In the genomic region with DNA sequence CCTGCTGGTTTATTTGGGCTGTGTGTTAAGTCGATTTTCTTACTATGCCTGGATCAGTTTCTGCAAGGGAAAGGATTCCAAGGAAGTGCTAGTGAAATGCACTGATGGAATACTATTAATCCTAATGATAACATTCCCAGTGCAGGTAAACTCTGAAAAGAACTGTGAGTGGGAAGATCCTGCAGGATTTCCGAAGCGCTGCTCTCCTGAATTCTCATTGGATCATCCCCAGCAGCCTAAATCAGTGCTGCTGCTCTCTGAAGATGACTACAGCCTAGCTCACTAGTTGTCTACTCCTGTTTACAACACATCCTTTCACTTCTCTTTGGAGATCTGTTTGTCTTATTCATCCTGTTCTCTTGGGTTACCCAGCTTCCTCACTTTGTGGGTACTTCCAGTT, we compare ENCODE assay signal across 8 mouse cellular contexts. TPM values are rescaled to one million over a fixed set of nuclear protein-coding genes. Genes with fewer than 3 reads are reported as not detected.
DNase-seq lines count a peak whose midpoint lies in the region; ATAC-seq and TF ChIP-seq lines count a peak whose summit lies in the region.

No protein-coding gene starts in this region.

- intact Hi-C loops in heart, postnatal 25 days (cut with DNase I) = no loop called here

- H3K9ac ChIP-seq in forebrain, embryonic 13.5 days = peak overlapping the region; percentile 68
- no peak overlapping the region for H3K9ac ChIP-seq in lung, postnatal 0 days (replicated peaks; ENCODE audit: low read depth)

- H3K4me1 ChIP-seq in heart, embryonic 10.5 days = no peaks in the 10 kb centered on the region
- peaks cover 23% of the 10 kb centered on the region for H3K4me1 ChIP-seq in forebrain, embryonic 13.5 days
- H3K4me1 ChIP-seq in midbrain, embryonic 10.5 days = peaks cover 30% of the 10 kb centered on the region
- no peaks in the 10 kb centered on the region for H3K4me1 ChIP-seq in lung, postnatal 0 days (ENCODE audit: insufficient read depth, low read depth, low read length)

- no peak overlapping the region for H3K27ac ChIP-seq in heart, embryonic 10.5 days
- no peak overlapping the region for H3K27ac ChIP-seq in forebrain, embryonic 13.5 days
- no peak overlapping the region for H3K27ac ChIP-seq in midbrain, embryonic 10.5 days (replicated peaks)
- H3K27ac ChIP-seq in lung, postnatal 0 days (ENCODE audit: low read length) = no peak overlapping the region

- no peaks in the 10 kb centered on the region for H3K9me3 ChIP-seq in heart, embryonic 10.5 days
- H3K9me3 ChIP-seq in forebrain, embryonic 13.5 days (replicated peaks) = no peaks in the 10 kb centered on the region
- H3K9me3 ChIP-seq in midbrain, embryonic 10.5 days (replicated peaks) = no peaks in the 10 kb centered on the region
- H3K9me3 ChIP-seq in lung, postnatal 0 days (ENCODE audit: low read length) = no peaks in the 10 kb centered on the region

- peak overlapping the region; percentile 82 for H3K4me2 ChIP-seq in forebrain, embryonic 13.5 days
- no peak overlapping the region for H3K4me2 ChIP-seq in lung, postnatal 0 days (replicated peaks; ENCODE audit: low read depth, low read length)

- DNase-seq in heart, embryonic 10.5 days (ENCODE audit: low spot score) = no peak
- no peak for DNase-seq in heart, postnatal 25 days (ENCODE audit: low spot score)
- peak; percentile 21 for DNase-seq in R1 (ENCODE audit: low read depth, low spot score)
- no peak for DNase-seq in midbrain, embryonic 10.5 days (ENCODE audit: low spot score)
- no peak for DNase-seq in T-cell, adult 2 months (ENCODE audit: low spot score)
- DNase-seq in lung, postnatal 0 days (ENCODE audit: low spot score) = no peak
- no peak for DNase-seq in kidney, postnatal 4 days

- no peak for TF ChIP-seq CTCF in lung, postnatal 0 days (IDR thresholded peaks at IDR 0.05)

- peaks cover 42% of the 10 kb centered on the region for H3K27me3 ChIP-seq in heart, embryonic 10.5 days (ENCODE audit: insufficient read depth, poor library complexity, severe bottlenecking)
- H3K27me3 ChIP-seq in forebrain, embryonic 13.5 days = peaks cover 25% of the 10 kb centered on the region
- peaks cover 52% of the 10 kb centered on the region for H3K27me3 ChIP-seq in midbrain, embryonic 10.5 days (ENCODE audit: low read depth, poor library complexity, severe bottlenecking)
- no peaks in the 10 kb centered on the region for H3K27me3 ChIP-seq in lung, postnatal 0 days (replicated peaks; ENCODE audit: insufficient read depth, low read length)

- no peaks in the 10 kb centered on the region for H3K36me3 ChIP-seq in heart, embryonic 10.5 days
- H3K36me3 ChIP-seq in forebrain, embryonic 13.5 days (ENCODE audit: poor library complexity, severe bottlenecking) = no peaks in the 10 kb centered on the region
- H3K36me3 ChIP-seq in midbrain, embryonic 10.5 days = no peaks in the 10 kb centered on the region
- no peaks in the 10 kb centered on the region for H3K36me3 ChIP-seq in lung, postnatal 0 days (ENCODE audit: insufficient read depth, low read length)

- WGBS in heart, embryonic 10.5 days = 5% methylated on average over 3 of the region's 3 CpGs
- WGBS in forebrain, embryonic 13.5 days = 3% methylated on average over 3 of the region's 3 CpGs
- WGBS in midbrain, embryonic 10.5 days = 2% methylated on average over 3 of the region's 3 CpGs
- WGBS in lung, postnatal 0 days = 1% methylated on average over 3 of the region's 3 CpGs

- ATAC-seq in forebrain, embryonic 13.5 days = no peak
- ATAC-seq in lung, postnatal 0 days = no peak

- H3K4me3 ChIP-seq in heart, embryonic 10.5 days = peak overlapping the region; percentile 49
- peak overlapping the region; percentile 46 for H3K4me3 ChIP-seq in forebrain, embryonic 13.5 days
- peak overlapping the region; percentile 55 for H3K4me3 ChIP-seq in midbrain, embryonic 10.5 days
- H3K4me3 ChIP-seq in lung, postnatal 0 days (ENCODE audit: low read depth, low read length) = no peak overlapping the region

- TF ChIP-seq EP300 in lung, postnatal 0 days (IDR thresholded peaks at IDR 0.05) = no peak

RNA-seq across cellular contexts. Expression of gene Brinp3, which starts 0.8 kb away (rescaled TPM):
- 0.12 TPM in 1 of 2 replicates, not detected in the other for polyA plus RNA-seq in heart, embryonic 10.5 days (2016; fragmentation: Nextera tagmentation; extraction: Ambion mirVana)
- total RNA-seq in heart, postnatal 25 days (2021) = not detected
- 3.7 and 5.6 TPM in 2 replicates for polyA plus RNA-seq in forebrain, embryonic 13.5 days (2015; fragmentation: Nextera tagmentation; extraction: Ambion mirVana)
- polyA plus RNA-seq in midbrain, embryonic 10.5 days (2016; fragmentation: Nextera tagmentation; extraction: Ambion mirVana) = 0.89 and 0.96 TPM in 2 replicates
- not detected in 2 replicates for polyA plus RNA-seq in lung, postnatal 0 days (2015; fragmentation: Nextera tagmentation; extraction: Ambion mirVana)
